ENCODE assay signal across 9 mouse cellular contexts in genomic region chr5:111208660-111208969, GRCm38 (mm10).
DNase-seq lines count a peak whose midpoint lies in the region; ATAC-seq and TF ChIP-seq lines count a peak whose summit lies in the region.
"Had no signal": no experiment of that assay in that cellular context is flagged by ENCODE, and none has a peak within 500 bp of the region (broad histone marks: within the 10 kb centered on the region; RNA-seq: fewer than 3 reads in every experiment).

No protein-coding gene starts in this region.

- 67% methylated on average over 5 of the region's 5 CpGs for WGBS in thymus, adult 2 months
- WGBS in hindbrain, postnatal 0 days = 40% methylated on average over 5 of the region's 5 CpGs
- 42% methylated on average over 5 of the region's 5 CpGs for WGBS in limb, embryonic 11.5 days

- no peak overlapping the region for H3K4me3 ChIP-seq in thymus, adult 2 months (ENCODE audit: control insufficient read depth, insufficient read depth, low read length)
- no peak overlapping the region for H3K4me3 ChIP-seq in hindbrain, postnatal 0 days (ENCODE audit: low read length)
- no peak overlapping the region for H3K4me3 ChIP-seq in limb, embryonic 11.5 days (ENCODE audit: low read depth, low read length)
- H3K4me3 ChIP-seq in myocyte = no peak overlapping the region
- H3K4me3 ChIP-seq: liver, embryonic 15.5 days had no signal

- peak; percentile 79 for ATAC-seq in hindbrain, postnatal 0 days
- ATAC-seq in limb, embryonic 11.5 days (ENCODE audit: insufficient number of reproducible peaks, low FRiP score, low TSS enrichment, low read depth) = no peak

- H3K9ac ChIP-seq in hindbrain, postnatal 0 days (replicated peaks; ENCODE audit: low read length) = no peak overlapping the region
- H3K9ac ChIP-seq in limb, embryonic 11.5 days (ENCODE audit: low read length) = no peak overlapping the region
- H3K9ac ChIP-seq: liver, embryonic 15.5 days had no signal

- no peak overlapping the region for H3K4me2 ChIP-seq in hindbrain, postnatal 0 days (ENCODE audit: low read depth, low read length)
- no peak overlapping the region for H3K4me2 ChIP-seq in limb, embryonic 11.5 days (ENCODE audit: low read depth, severe bottlenecking)
- H3K4me2 ChIP-seq in myocyte (ENCODE audit: low read depth) = no peak overlapping the region
- H3K4me2 ChIP-seq: liver, embryonic 15.5 days had no signal

- TF ChIP-seq POLR2A in thymus, adult 2 months (IDR thresholded peaks at IDR 0.05; ENCODE audit: control insufficient read depth, extremely low read depth, insufficient read depth, low read length, poor library complexity) = no peak
- TF ChIP-seq POLR2A in myocyte (IDR thresholded peaks at IDR 0.05; ENCODE audit: insufficient read length, low read depth) = no peak

- no peak overlapping the region for H3K27ac ChIP-seq in thymus, adult 2 months (ENCODE audit: control insufficient read depth, insufficient read depth, low read length)
- H3K27ac ChIP-seq in hindbrain, postnatal 0 days = no peak overlapping the region
- H3K27ac ChIP-seq in limb, embryonic 11.5 days (replicated peaks; ENCODE audit: low read depth, low read length) = no peak overlapping the region
- H3K27ac ChIP-seq: liver, embryonic 15.5 days had no signal

- no peak overlapping the region for H3ac ChIP-seq in myocyte (ENCODE audit: control insufficient read depth, insufficient read length)

- H3K27me3 ChIP-seq in thymus, adult 2 months (ENCODE audit: control insufficient read depth, insufficient read depth, low read length) = no peaks in the 10 kb centered on the region
- no peaks in the 10 kb centered on the region for H3K27me3 ChIP-seq in hindbrain, postnatal 0 days (ENCODE audit: insufficient read depth, low read length)
- H3K27me3 ChIP-seq in limb, embryonic 11.5 days (ENCODE audit: control insufficient read depth, insufficient read depth, low read length) = no peaks in the 10 kb centered on the region
- H3K27me3 ChIP-seq in myocyte (ENCODE audit: control insufficient read depth, insufficient read depth, insufficient read length) = no peaks in the 10 kb centered on the region
- H3K27me3 ChIP-seq: liver, embryonic 15.5 days had no signal

- H3K79me2 ChIP-seq in myocyte (ENCODE audit: control insufficient read depth, insufficient read depth) = no peaks in the 10 kb centered on the region

- no peaks in the 10 kb centered on the region for H3K9me3 ChIP-seq in hindbrain, postnatal 0 days (ENCODE audit: low read length)
- H3K9me3 ChIP-seq in limb, embryonic 11.5 days (ENCODE audit: control insufficient read depth, low read length) = no peaks in the 10 kb centered on the region
- H3K9me3 ChIP-seq: liver, embryonic 15.5 days had no signal

- DNase-seq in thymus, adult 2 months = peak; percentile 37
- DNase-seq in thymus, adult 18-20 months = no peak
- DNase-seq in cerebellum, adult 9-10 months = peak; percentile 65
- peak; percentile 18 to 41 for DNase-seq in gastrocnemius, adult 8-10 months (ENCODE audit: low spot score in 2 of 2)
- peak; percentile 86 for DNase-seq in hindbrain, postnatal 0 days (ENCODE audit: low spot score)
- peak; percentile 63 for DNase-seq in limb, embryonic 11.5 days (ENCODE audit: low spot score)
- DNase-seq in yolk sac, embryonic 10.5 days (ENCODE audit: low spot score) = peak; percentile 35

- H3K4me1 ChIP-seq in thymus, adult 2 months (replicated peaks; ENCODE audit: control insufficient read depth, insufficient read depth, low read length) = no peaks in the 10 kb centered on the region; the same call in 1 of the 2 replicates
- peaks cover 19% of the 10 kb centered on the region; the same call in 1 of the 2 replicates for H3K4me1 ChIP-seq in hindbrain, postnatal 0 days (ENCODE audit: insufficient read depth, low read length)
- peaks cover 15% of the 10 kb centered on the region for H3K4me1 ChIP-seq in limb, embryonic 11.5 days (ENCODE audit: control insufficient read depth, insufficient read depth, low read length)

- H3K36me3 ChIP-seq in thymus, adult 2 months (ENCODE audit: control insufficient read depth, insufficient read depth, low read length) = no peaks in the 10 kb centered on the region
- H3K36me3 ChIP-seq in hindbrain, postnatal 0 days (ENCODE audit: insufficient read depth, low read length) = no peaks in the 10 kb centered on the region
- H3K36me3 ChIP-seq in limb, embryonic 11.5 days (ENCODE audit: control insufficient read depth, insufficient read depth, low read length) = no peaks in the 10 kb centered on the region
- no peaks in the 10 kb centered on the region for H3K36me3 ChIP-seq in myocyte (ENCODE audit: control insufficient read depth, insufficient read depth)
- H3K36me3 ChIP-seq: liver, embryonic 15.5 days had no signal

- 0 out of 2 replicates have a peak, but pooled peaks have one; percentile 46 for TF ChIP-seq CTCF in thymus, adult 2 months (IDR thresholded peaks at IDR 0.05; ENCODE audit: borderline replicate concordance, control insufficient read depth, extremely low read depth, insufficient read depth, low read length, poor library complexity)
- peak; percentile 96 for TF ChIP-seq CTCF in hindbrain, postnatal 0 days (IDR thresholded peaks at IDR 0.05; ENCODE audit: low read depth)

TF ChIP-seq in myocyte, 11 proteins besides CTCF, POLR2A, EP300 and RAD21:
- peak in 2 of 3 experiments; percentile 32 to 62 for TF ChIP-seq MYOG (IDR thresholded peaks at IDR 0.05; ENCODE audit: control insufficient read depth in 1 of 3, insufficient read depth in 1 of 3, insufficient read length in 2 of 3, low read depth in 2 of 3)
- no peak for TF ChIP-seq USF1 (IDR thresholded peaks at IDR 0.05; ENCODE audit: low read depth)
- peak in 2 of 3 experiments; percentile 33 to 58 for TF ChIP-seq MYOD1 (IDR thresholded peaks at IDR 0.05; ENCODE audit: control insufficient read depth in 1 of 3, insufficient read length in 2 of 3, low read depth in 2 of 3)
- no peak for TF ChIP-seq REST (IDR thresholded peaks at IDR 0.05; ENCODE audit: insufficient read depth, insufficient read length)
- no peak for TF ChIP-seq TCF3 (IDR thresholded peaks at IDR 0.05; ENCODE audit: insufficient read length, low read depth)

Comparison
In these comparisons a context has a peak if more than half of its experiments do, and no peak if none do; other contexts are left out.
1. DNase-seq: peak in thymus, adult 2 months (single experiment), cerebellum, adult 9-10 months (single experiment), gastrocnemius, adult 8-10 months (2 of 2), hindbrain, postnatal 0 days (single experiment), limb, embryonic 11.5 days (single experiment) and yolk sac, embryonic 10.5 days (single experiment); none in thymus, adult 18-20 months (0 of 2).